Comparison of ENCODE assay signal across 8 mouse cellular contexts in genomic region chr19:47853951-47854795, GRCm38 (mm10). TPM values are rescaled to one million over a fixed set of nuclear protein-coding genes. Genes with fewer than 3 reads are reported as not detected.
DNase-seq lines count a peak whose midpoint lies in the region; ATAC-seq and TF ChIP-seq lines count a peak whose summit lies in the region.

No protein-coding gene starts in this region.

- H3K27ac ChIP-seq in forebrain, embryonic 11.5 days (ENCODE audit: low read depth, low read length): no peak overlapping the region
- H3K27ac ChIP-seq in hindbrain, embryonic 16.5 days (ENCODE audit: low read depth, low read length): peak overlapping the region; percentile 55
- peak overlapping the region; percentile 70 for H3K27ac ChIP-seq in midbrain, embryonic 14.5 days (replicated peaks; ENCODE audit: low read depth, low read length)

- DNase-seq in gastrocnemius, postnatal 25 days: peak; percentile 14
- DNase-seq in gastrocnemius, postnatal 14 days: no peak
- no peak for DNase-seq in G1E (ENCODE audit: low spot score)
- DNase-seq in forebrain, embryonic 11.5 days (ENCODE audit: low spot score): no peak
- DNase-seq in midbrain, embryonic 14.5 days: peak; percentile 68
- no peak for DNase-seq in layer of hippocampus, adult 9-10 months (ENCODE audit: low spot score)
- DNase-seq in thymus, postnatal 0 days (ENCODE audit: low spot score): no peak

- TF ChIP-seq CTCF in G1E (IDR thresholded peaks at IDR 0.05; ENCODE audit: low read depth, low read length): no peak

- peak overlapping the region; percentile 94 for H3K4me2 ChIP-seq in forebrain, embryonic 11.5 days (ENCODE audit: low read depth, low read length, severe bottlenecking)
- peak overlapping the region; percentile 66 for H3K4me2 ChIP-seq in hindbrain, embryonic 16.5 days (ENCODE audit: low read length)
- peak overlapping the region; percentile 77 for H3K4me2 ChIP-seq in midbrain, embryonic 14.5 days (ENCODE audit: low read length)

- H3K4me3 ChIP-seq in G1E (ENCODE audit: low read depth, low read length): peak overlapping the region; percentile 75
- peak overlapping the region; percentile 49 for H3K4me3 ChIP-seq in forebrain, embryonic 11.5 days (ENCODE audit: low read depth, low read length)
- H3K4me3 ChIP-seq in hindbrain, embryonic 16.5 days (ENCODE audit: low read length): peak overlapping the region; percentile 64
- H3K4me3 ChIP-seq in midbrain, embryonic 14.5 days (replicated peaks; ENCODE audit: low read depth, low read length): peak overlapping the region; percentile 52

- no peak for ATAC-seq in G1E (ENCODE audit: extremely low read depth, insufficient number of reproducible peaks, low FRiP score, poor library complexity, severe bottlenecking)
- ATAC-seq in forebrain, embryonic 11.5 days (replicated peaks; ENCODE audit: low FRiP score): no peak; the same call in none of the 2 replicates
- peak; percentile 82 for ATAC-seq in hindbrain, embryonic 16.5 days
- ATAC-seq in midbrain, embryonic 14.5 days (ENCODE audit: low FRiP score, low TSS enrichment): peak; percentile 76

- H3K36me3 ChIP-seq in G1E (replicated peaks): peaks cover 19% of the 10 kb centered on the region
- no peaks in the 10 kb centered on the region for H3K36me3 ChIP-seq in forebrain, embryonic 11.5 days (ENCODE audit: control insufficient read depth, insufficient read depth, low read length)
- no peaks in the 10 kb centered on the region; the same call in 1 of the 2 replicates for H3K36me3 ChIP-seq in hindbrain, embryonic 16.5 days (ENCODE audit: control insufficient read depth, insufficient read depth, low read length)
- H3K36me3 ChIP-seq in midbrain, embryonic 14.5 days (ENCODE audit: control insufficient read depth, insufficient read depth, low read length): 0 out of 2 replicates have a peak, but pooled peaks cover under 1% of the 10 kb centered on the region

- H3K9ac ChIP-seq in forebrain, embryonic 11.5 days (ENCODE audit: low read length): peak overlapping the region; percentile 67
- peak overlapping the region; percentile 70 for H3K9ac ChIP-seq in hindbrain, embryonic 16.5 days (ENCODE audit: low read depth, low read length)
- H3K9ac ChIP-seq in midbrain, embryonic 14.5 days (replicated peaks; ENCODE audit: low read length): peak overlapping the region; percentile 68

- peaks cover 20% of the 10 kb centered on the region for H3K9me3 ChIP-seq in G1E (replicated peaks)
- H3K9me3 ChIP-seq in forebrain, embryonic 11.5 days (ENCODE audit: control insufficient read depth, low read length): no peaks in the 10 kb centered on the region
- H3K9me3 ChIP-seq in hindbrain, embryonic 16.5 days (ENCODE audit: control insufficient read depth, low read length): no peaks in the 10 kb centered on the region
- no peaks in the 10 kb centered on the region for H3K9me3 ChIP-seq in midbrain, embryonic 14.5 days (ENCODE audit: control insufficient read depth, low read length)

- WGBS in forebrain, embryonic 11.5 days: 26% methylated on average over 13 of the region's 13 CpGs
- 20% methylated on average over 13 of the region's 13 CpGs for WGBS in hindbrain, embryonic 16.5 days
- 23% methylated on average over 13 of the region's 13 CpGs for whole genome bisulfite sequencing in midbrain, embryonic 14.5 days

- intact Hi-C loops in gastrocnemius, postnatal 14 days (cut with DNase I; ENCODE audit: low total_unique reads): no loop called here

- peaks cover 11% of the 10 kb centered on the region for H3K4me1 ChIP-seq in G1E (ENCODE audit: insufficient read depth, low read depth, low read length)
- peaks cover 3% of the 10 kb centered on the region; the same call in 1 of the 2 replicates for H3K4me1 ChIP-seq in forebrain, embryonic 11.5 days (replicated peaks; ENCODE audit: control insufficient read depth, insufficient read depth, low read length)
- H3K4me1 ChIP-seq in hindbrain, embryonic 16.5 days (ENCODE audit: control insufficient read depth, insufficient read depth, low read depth, low read length): peaks cover 6% of the 10 kb centered on the region
- H3K4me1 ChIP-seq in midbrain, embryonic 14.5 days (ENCODE audit: control insufficient read depth, insufficient read depth, low read length): peaks cover 9% of the 10 kb centered on the region

- no peaks in the 10 kb centered on the region for H3K27me3 ChIP-seq in G1E (ENCODE audit: insufficient read depth, low read length)
- H3K27me3 ChIP-seq in forebrain, embryonic 11.5 days (ENCODE audit: control insufficient read depth, insufficient read depth, low read length): no peaks in the 10 kb centered on the region; the same call in 1 of the 2 replicates
- no peaks in the 10 kb centered on the region for H3K27me3 ChIP-seq in hindbrain, embryonic 16.5 days (replicated peaks; ENCODE audit: control insufficient read depth, insufficient read depth, low read length)
- H3K27me3 ChIP-seq in midbrain, embryonic 14.5 days (ENCODE audit: control insufficient read depth, insufficient read depth, low read length): no peaks in the 10 kb centered on the region

RNA-seq across cellular contexts. Expression of gene Gsto1, which starts 0.6 kb away (rescaled TPM):
- 10 to 100 TPM; 45.3 to 52.3 TPM for total RNA-seq in gastrocnemius, postnatal 25 days (2021)
- total RNA-seq in gastrocnemius, postnatal 14 days (2021): 10 to 100 TPM; 33.7 to 35.1 TPM
- total RNA-seq in G1E (2014; fragmentation: Nextera tagmentation) (33.8 and 39.2 TPM in 2 replicates), G1E (2017) (29.1 and 35.0 TPM in 2 replicates)
- 45.1 and 62.6 TPM in 2 replicates for polyA plus RNA-seq in G1E (2012)
- 75.1 and 83.2 TPM in 2 replicates for polyA plus RNA-seq in forebrain, embryonic 11.5 days (2014; fragmentation: Nextera tagmentation; extraction: Ambion mirVana)
- 136 and 148 TPM in 2 replicates for polyA plus RNA-seq in hindbrain, embryonic 16.5 days (2015; fragmentation: Nextera tagmentation; extraction: Ambion mirVana)
- polyA plus RNA-seq in midbrain, embryonic 14.5 days (2014; fragmentation: Nextera tagmentation; extraction: Ambion mirVana): 115 and 150 TPM in 2 replicates
- 84.0 and 157 TPM in 2 replicates for polyA plus RNA-seq in thymus, postnatal 0 days (2015; fragmentation: Nextera tagmentation; extraction: Ambion mirVana)

RNA-seq across cellular contexts. Expression of gene Gsto2, which starts 11.2 kb away (rescaled TPM):
- under 1 TPM; 0.23 to 0.38 TPM for total RNA-seq in gastrocnemius, postnatal 25 days (2021)
- under 1 TPM; 0.27 to 0.43 TPM for total RNA-seq in gastrocnemius, postnatal 14 days (2021)
- 2.6 and 4.7 TPM in 2 replicates for total RNA-seq in G1E (2014; fragmentation: Nextera tagmentation)
- 0.58 and 0.76 TPM in 2 replicates for total RNA-seq in G1E (2017)
- polyA plus RNA-seq in G1E (2012): 0.11 TPM in 1 of 2 replicates, not detected in the other
- 0.76 and 1.1 TPM in 2 replicates for polyA plus RNA-seq in forebrain, embryonic 11.5 days (2014; fragmentation: Nextera tagmentation; extraction: Ambion mirVana)
- polyA plus RNA-seq in hindbrain, embryonic 16.5 days (2015; fragmentation: Nextera tagmentation; extraction: Ambion mirVana): 1.2 and 1.4 TPM in 2 replicates
- 1.0 and 1.2 TPM in 2 replicates for polyA plus RNA-seq in midbrain, embryonic 14.5 days (2014; fragmentation: Nextera tagmentation; extraction: Ambion mirVana)
- polyA plus RNA-seq in thymus, postnatal 0 days (2015; fragmentation: Nextera tagmentation; extraction: Ambion mirVana): 0.39 and 0.52 TPM in 2 replicates

Comparison
In these comparisons a context has a peak if more than half of its experiments do, and no peak if none do; other contexts are left out.
1. DNase-seq: peak in gastrocnemius, postnatal 25 days (single experiment) and midbrain, embryonic 14.5 days (single experiment); none in gastrocnemius, postnatal 14 days (single experiment), G1E (single experiment), forebrain, embryonic 11.5 days (single experiment), layer of hippocampus, adult 9-10 months (single experiment) and thymus, postnatal 0 days (single experiment).
2. ATAC-seq: peak in hindbrain, embryonic 16.5 days (single experiment) and midbrain, embryonic 14.5 days (single experiment); none in G1E (single experiment) and forebrain, embryonic 11.5 days (single experiment).
3. Peak in every context shown above with its lines, with median percentiles within 50 percentile points of each other: H3K4me3 ChIP-seq, H3K4me2 ChIP-seq and H3K9ac ChIP-seq.